Mouse (Mus musculus) E14TG2a.4 (cell line): ENCODE results near the gene Als2.

ENCODE experiments used
- H3K27me3 ChIP-seq: 2 replicates; pipeline ENCODE4 v1.6.1; 2014; ENCODE audit warnings: low read length, control low read depth; ENCODE audit not compliant: insufficient read depth
- H3K36me3 ChIP-seq: 2 replicates; pipeline ENCODE4 v1.6.1; 2014; ENCODE audit warnings: low read length, control low read depth; ENCODE audit not compliant: insufficient read depth
- H3K4me1 ChIP-seq: replicated peaks from 2 replicates; pipeline ENCODE4 v1.6.1; 2014; ENCODE audit warnings: low read depth, low read length, control low read depth
- H3K4me3 ChIP-seq: replicated peaks from 2 replicates; pipeline ENCODE4 v1.5.1; 2014; ENCODE audit warnings: mild to moderate bottlenecking, low read length
- H3K9me3 ChIP-seq: 2 replicates; pipeline ENCODE4 v1.6.1; 2014; ENCODE audit warnings: low read length, control low read depth
- CTCF ChIP-seq: conservative IDR thresholded peaks from 2 replicates; pipeline ENCODE4 v1.5.1; 2014; ENCODE audit warnings: low read length
- NANOG ChIP-seq: IDR thresholded peaks from 2 replicates; pipeline ENCODE4 v1.6.1; 2014; ENCODE audit warnings: borderline replicate concordance, low read length, mixed read lengths
- POU5F1 ChIP-seq: IDR thresholded peaks from 2 replicates; pipeline ENCODE4 v1.6.1; 2014; ENCODE audit warnings: low read length, borderline replicate concordance

The Als2 gene

DNA sequence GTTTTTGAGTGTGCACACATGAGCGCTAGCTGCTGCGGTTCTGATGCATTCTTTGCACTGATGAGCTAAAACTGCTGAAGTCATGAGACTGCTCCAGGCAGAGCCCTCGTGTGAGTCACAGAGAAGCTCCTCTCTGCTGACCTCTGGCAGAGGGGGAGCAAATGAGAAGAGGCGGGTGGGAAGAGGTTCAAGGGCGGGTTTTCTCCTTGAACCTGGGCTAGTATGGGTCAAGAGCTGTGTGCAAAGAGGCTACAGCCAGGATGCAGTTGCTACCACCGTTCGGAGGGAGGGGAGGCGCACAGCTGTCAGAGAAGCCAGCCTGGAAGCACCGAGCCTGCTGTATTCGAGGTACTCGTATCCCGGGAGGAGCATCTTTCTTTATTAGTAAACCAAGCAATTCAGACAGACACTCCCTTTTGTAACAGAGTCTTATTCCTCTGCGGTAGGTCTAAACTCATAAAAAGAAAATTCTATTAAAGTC lies 19.8 kb upstream of the Als2 start, which contains the start of gene Cdk15:
Cdk15 (plus strand) TSS at position 156 of the 481 bp plus-strand sequence.
- peak within 1 kb of the TSS; percentile 33 for H3K4me3 ChIP-seq
- H3K27me3 ChIP-seq, result no peaks in the 10 kb centered on the region
- H3K36me3 ChIP-seq, result no peaks in the 10 kb centered on the region
- H3K4me1 ChIP-seq, result peaks cover 52% of the 10 kb centered on the region
- TF ChIP-seq NANOG (no peak), CTCF (no peak), POU5F1 (no peak)
- H3K9me3 ChIP-seq, result no peaks in the 10 kb centered on the region

DNA sequence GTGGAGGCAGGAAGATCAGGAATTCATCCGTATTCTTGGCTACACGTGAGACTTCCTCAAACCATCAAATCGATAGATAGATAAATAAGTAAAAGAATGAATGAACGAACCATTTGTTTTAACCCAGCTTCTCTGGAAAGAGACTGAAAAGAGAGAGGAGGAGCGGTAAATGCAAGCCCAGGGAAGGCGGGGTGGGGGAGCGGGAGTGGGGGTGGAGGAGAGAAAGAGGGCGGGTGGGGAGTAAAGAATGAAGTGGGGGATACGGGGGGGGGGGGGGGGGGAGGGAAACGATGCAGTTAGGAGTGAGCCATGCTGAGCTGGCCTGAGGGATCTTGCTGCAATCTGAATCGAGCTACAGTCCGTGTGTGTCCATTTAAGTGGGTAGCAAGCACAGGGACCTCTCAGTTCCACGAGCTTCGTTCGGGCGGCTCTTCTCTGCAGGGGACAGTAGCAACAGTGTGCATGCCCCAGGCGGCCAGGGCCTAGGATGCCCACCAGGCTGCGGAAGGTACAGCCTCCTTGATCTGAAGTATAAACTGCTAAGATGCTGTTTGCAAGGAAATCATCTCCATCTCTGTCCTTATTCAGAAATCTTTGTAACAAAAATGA lies 16.4 kb upstream of the Als2 start:
- no peaks in the 10 kb centered on the region for H3K9me3 ChIP-seq
- peaks cover 41% of the 10 kb centered on the region for H3K4me1 ChIP-seq
- no peaks in the 10 kb centered on the region for H3K36me3 ChIP-seq
- H3K27me3 ChIP-seq, result no peaks in the 10 kb centered on the region
- TF ChIP-seq POU5F1 (no peak), NANOG (no peak), CTCF (no peak)
- H3K4me3 ChIP-seq, result no peak overlapping the region

DNA sequence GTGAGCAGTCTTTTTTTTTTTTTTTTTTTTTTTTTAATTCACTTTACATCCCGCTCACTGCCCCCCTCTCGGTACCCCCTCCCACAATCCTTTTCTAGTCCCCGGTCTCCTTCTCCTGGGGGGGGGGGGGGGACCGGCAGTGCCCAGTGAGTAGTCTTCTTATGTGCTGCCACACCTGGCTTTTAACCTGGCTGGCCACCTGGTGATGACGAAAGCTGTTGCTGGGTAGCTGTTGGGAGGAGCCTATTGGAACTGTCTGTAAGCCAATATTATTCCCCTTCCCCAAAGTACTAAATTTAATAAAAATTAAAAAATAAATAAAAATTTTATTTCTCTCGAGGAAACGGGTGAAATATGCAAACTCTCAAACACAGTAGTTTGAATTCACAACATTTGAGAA lies 15.7 kb upstream of the Als2 start:
- TF ChIP-seq NANOG, result no peak
- TF ChIP-seq CTCF, result no peak
- no peak for TF ChIP-seq POU5F1
- peaks cover 40% of the 10 kb centered on the region for H3K4me1 ChIP-seq
- H3K36me3 ChIP-seq, result no peaks in the 10 kb centered on the region
- H3K4me3 ChIP-seq, result no peak overlapping the region
- no peaks in the 10 kb centered on the region for H3K27me3 ChIP-seq
- no peaks in the 10 kb centered on the region for H3K9me3 ChIP-seq

DNA sequence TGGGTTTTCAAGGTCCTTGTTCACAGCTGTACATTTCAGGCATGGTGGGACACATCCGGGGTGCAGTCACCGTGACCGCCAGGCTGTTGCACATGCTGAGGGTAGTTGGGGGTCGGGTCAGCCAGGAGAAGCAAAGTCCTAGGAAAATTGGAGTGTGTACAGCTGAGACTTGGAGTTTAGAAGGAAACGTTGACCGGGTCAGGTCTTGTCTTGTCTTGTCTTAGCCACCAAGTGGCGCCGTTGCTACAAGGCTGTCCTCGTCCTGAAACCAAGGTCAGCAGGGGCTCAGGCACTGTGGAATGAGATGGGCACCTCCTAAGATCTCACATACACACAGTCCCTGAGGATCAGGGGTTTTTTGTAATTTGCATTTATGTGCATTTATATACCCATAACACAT lies 10.6 kb upstream of the Als2 start:
- no peak overlapping the region for H3K4me3 ChIP-seq
- no peaks in the 10 kb centered on the region for H3K27me3 ChIP-seq
- H3K4me1 ChIP-seq, result 0 out of 2 replicates have a peak, but pooled peaks cover 2% of the 10 kb centered on the region
- TF ChIP-seq CTCF (peak; percentile 43), POU5F1 (no peak)
- H3K36me3 ChIP-seq, result no peaks in the 10 kb centered on the region
- no peaks in the 10 kb centered on the region for H3K9me3 ChIP-seq

DNA sequence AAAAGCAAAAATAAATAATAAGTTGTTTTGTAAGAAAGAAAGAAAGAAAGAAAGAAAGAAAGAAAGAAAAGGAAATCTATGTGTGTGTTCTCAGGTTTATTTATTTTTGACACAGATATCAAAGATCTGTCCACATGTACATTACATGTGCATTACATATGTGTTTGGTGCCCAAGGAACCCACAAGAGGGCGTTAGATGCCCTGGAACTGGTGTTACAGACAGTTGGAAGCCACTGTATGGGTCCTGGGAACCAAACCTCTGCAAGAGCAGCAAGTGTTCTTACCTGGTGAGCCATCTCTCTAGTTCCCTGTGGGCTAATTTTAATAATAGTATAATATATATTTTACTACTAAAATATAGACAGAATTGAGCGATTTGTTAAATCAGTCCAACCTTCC lies 6.7 kb upstream of the Als2 start:
- Histone ChIP-seq H3K4me1 (no peaks in the 10 kb centered on the region), H3K36me3 (no peaks in the 10 kb centered on the region), H3K9me3 (no peaks in the 10 kb centered on the region), H3K27me3 (no peaks in the 10 kb centered on the region), H3K4me3 (no peak overlapping the region)
- TF ChIP-seq CTCF, result peak; percentile 15; the same call in 1 of the 2 replicates
- TF ChIP-seq POU5F1, result no peak
- no peak for TF ChIP-seq NANOG

DNA sequence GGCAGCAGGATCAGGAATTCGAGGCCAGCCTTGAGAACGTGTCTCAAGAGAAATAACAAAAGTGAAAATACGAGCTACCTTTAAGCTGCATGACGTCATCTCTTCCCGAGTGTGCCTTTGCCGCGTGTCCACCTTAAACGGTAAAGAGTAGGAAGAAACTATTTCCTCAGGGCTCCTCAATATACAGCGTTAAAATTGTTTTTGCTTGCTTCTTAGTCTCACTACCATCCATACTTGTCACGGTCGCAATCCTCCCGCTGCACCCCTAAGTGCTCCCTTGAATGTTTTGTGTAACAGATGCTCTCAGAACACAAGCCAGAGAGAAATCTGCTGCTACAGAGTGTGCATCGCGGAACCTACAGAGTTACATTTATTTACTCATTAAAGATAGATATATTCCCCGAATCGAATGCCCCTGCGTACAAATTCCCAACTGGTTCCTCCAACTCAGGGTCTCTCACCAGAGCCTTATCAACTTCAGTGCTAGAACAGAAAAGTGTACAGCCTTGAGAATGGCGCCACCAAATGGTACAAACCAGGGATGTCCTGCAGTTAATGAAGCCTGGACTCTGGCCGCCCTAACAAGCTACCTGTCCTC lies 682 bp upstream of the Als2 start:
- Histone ChIP-seq H3K4me1 (peaks cover 14% of the 10 kb centered on the region; the same call in 1 of the 2 replicates), H3K9me3 (no peaks in the 10 kb centered on the region; the same call in 1 of the 2 replicates), H3K27me3 (no peaks in the 10 kb centered on the region), H3K36me3 (no peaks in the 10 kb centered on the region), H3K4me3 (peak overlapping the region; percentile 92)
- no peak for TF ChIP-seq POU5F1
- peak; percentile 32; the same call in 1 of the 2 replicates for TF ChIP-seq CTCF
- TF ChIP-seq NANOG, result no peak

DNA sequence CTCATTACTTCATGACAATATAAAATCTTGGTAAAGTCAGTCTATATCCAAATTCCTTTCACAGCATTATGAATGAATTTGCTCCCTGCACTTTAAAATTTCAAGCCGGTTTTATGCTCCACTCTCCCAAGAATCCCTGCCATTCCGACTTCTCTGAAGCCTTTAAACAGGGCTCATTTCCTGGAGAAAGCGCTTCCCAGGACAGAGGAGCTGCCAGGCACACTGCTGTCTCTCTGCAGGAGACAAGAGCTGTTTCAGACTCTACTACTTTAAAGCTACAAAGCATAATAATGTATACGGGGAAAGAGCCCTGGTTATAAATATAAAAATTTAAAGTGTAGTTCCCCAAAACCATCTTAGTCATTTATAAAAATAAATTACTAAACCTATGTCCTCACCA lies 7.8 kb downstream of the Als2 start:
- Histone ChIP-seq H3K36me3 (peaks cover 10% of the 10 kb centered on the region; the same call in 1 of the 2 replicates), H3K4me3 (no peak overlapping the region), H3K4me1 (no peaks in the 10 kb centered on the region), H3K9me3 (no peaks in the 10 kb centered on the region), H3K27me3 (no peaks in the 10 kb centered on the region)
- TF ChIP-seq NANOG (no peak), CTCF (no peak), POU5F1 (no peak)

DNA sequence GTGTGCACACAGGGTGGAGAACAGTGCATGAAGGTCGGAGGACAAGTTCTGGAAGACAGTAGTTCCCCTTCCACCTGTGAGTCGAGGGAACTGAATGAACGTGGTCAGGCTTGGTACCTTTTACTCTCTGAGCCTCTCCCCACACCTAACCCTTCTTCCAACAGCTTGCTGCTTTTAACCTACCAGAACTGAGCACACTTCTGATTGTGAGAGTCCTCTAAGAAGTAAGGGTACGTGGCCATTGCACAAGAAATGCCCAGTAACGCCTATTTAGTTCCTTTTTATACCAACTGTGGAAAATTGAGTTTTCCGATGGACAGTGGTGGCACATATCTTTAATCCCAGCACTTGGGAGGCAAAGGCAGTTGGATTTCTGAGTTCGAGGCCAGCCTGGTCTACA lies 8.5 kb downstream of the Als2 start:
- Histone ChIP-seq H3K9me3 (no peaks in the 10 kb centered on the region), H3K4me1 (no peaks in the 10 kb centered on the region), H3K27me3 (no peaks in the 10 kb centered on the region), H3K36me3 (peaks cover 11% of the 10 kb centered on the region), H3K4me3 (no peak overlapping the region)
- TF ChIP-seq CTCF (no peak), NANOG (no peak), POU5F1 (no peak)
